In genomic region chr16:16244711-16245110, GRCm38 (mm10) we compare ENCODE assay signal across 24 mouse cellular contexts. TPM values are rescaled to one million over a fixed set of nuclear protein-coding genes. Genes with fewer than 3 reads are reported as not detected.
DNase-seq lines count a peak whose midpoint lies in the region; ATAC-seq and TF ChIP-seq lines count a peak whose summit lies in the region.
"Had no signal": no experiment of that assay in that cellular context is flagged by ENCODE, and none has a peak within 500 bp of the region (broad histone marks: within the 10 kb centered on the region; RNA-seq: fewer than 3 reads in every experiment).

No protein-coding gene starts in this region.

- whole genome bisulfite sequencing in heart, embryonic 13.5 days: 46% methylated on average over 2 of the region's 2 CpGs
- WGBS in hindbrain, embryonic 11.5 days: 56% methylated on average over 2 of the region's 2 CpGs

- intact Hi-C loops in heart, postnatal 25 days (cut with DNase I): no loop called here
- intact Hi-C loops in gastrocnemius, postnatal 14 days (cut with DNase I; ENCODE audit: low total_unique reads): no loop called here

- H3K27me3 ChIP-seq in heart, embryonic 13.5 days (replicated peaks): no peaks in the 10 kb centered on the region
- no peaks in the 10 kb centered on the region for H3K27me3 ChIP-seq in hindbrain, embryonic 11.5 days (ENCODE audit: control insufficient read depth, insufficient read depth, low read length)
- H3K27me3 ChIP-seq: midbrain, embryonic 15.5 days; Patski had no signal

- no peak for TF ChIP-seq CTCF in bone marrow macrophage, adult 2 months (IDR thresholded peaks at IDR 0.05; ENCODE audit: low read depth, low read length)

- no peak for DNase-seq in heart, postnatal 25 days (ENCODE audit: low spot score)
- peak; percentile 10 for DNase-seq in kidney, postnatal 14 days
- DNase-seq in kidney, adult 11 months: no peak
- DNase-seq in 3T3-L1 (ENCODE audit: low read depth, low spot score): peak; percentile 72
- no peak for DNase-seq in hindbrain, embryonic 11.5 days (ENCODE audit: low spot score)
- no peak for DNase-seq in gastrocnemius, postnatal 14 days
- DNase-seq: adrenal gland, postnatal 10 days; cerebellum, adult 11 months; cerebellum, postnatal 10 days; embryo, embryonic 11 days; heart, postnatal 10 days; lung, postnatal 14 days; thymus, postnatal 14 days had no signal

- H3K9ac ChIP-seq in heart, embryonic 13.5 days: no peak overlapping the region
- H3K9ac ChIP-seq in hindbrain, embryonic 11.5 days (ENCODE audit: low read depth, low read length): no peak overlapping the region
- H3K9ac ChIP-seq: liver, embryonic 14.5 days; midbrain, embryonic 15.5 days had no signal

- no peak overlapping the region for H3K4me3 ChIP-seq in heart, embryonic 13.5 days
- no peak overlapping the region; the same call in 1 of the 2 replicates for H3K4me3 ChIP-seq in bone marrow macrophage, adult 2 months (ENCODE audit: insufficient read depth, low read length)
- H3K4me3 ChIP-seq in hindbrain, embryonic 11.5 days (ENCODE audit: low read depth, low read length): no peak overlapping the region
- H3K4me3 ChIP-seq: erythroblast, embryonic 14.5 days; layer of hippocampus, adult 2 months; midbrain, embryonic 15.5 days; myocyte had no signal

- no peak for ATAC-seq in heart, embryonic 13.5 days (ENCODE audit: extremely low read depth, insufficient number of reproducible peaks, low FRiP score, low TSS enrichment)
- ATAC-seq in hindbrain, embryonic 11.5 days (ENCODE audit: low FRiP score): no peak
- ATAC-seq: forebrain, embryonic 14.5 days; hindbrain, embryonic 16.5 days; intestine, embryonic 16.5 days; midbrain, embryonic 15.5 days; Patski had no signal

- H3K36me3 ChIP-seq in heart, embryonic 13.5 days: peaks cover 74% of the 10 kb centered on the region
- H3K36me3 ChIP-seq in hindbrain, embryonic 11.5 days (ENCODE audit: control insufficient read depth, insufficient read depth, low read length): no peaks in the 10 kb centered on the region
- H3K36me3 ChIP-seq: midbrain, embryonic 15.5 days had no signal

- H3K4me1 ChIP-seq in heart, embryonic 13.5 days: peaks cover 13% of the 10 kb centered on the region
- H3K4me1 ChIP-seq in bone marrow macrophage, adult 2 months (ENCODE audit: control insufficient read depth, insufficient read depth, low read length): peaks cover 6% of the 10 kb centered on the region
- no peaks in the 10 kb centered on the region for H3K4me1 ChIP-seq in hindbrain, embryonic 11.5 days (replicated peaks; ENCODE audit: control insufficient read depth, insufficient read depth, low read length)
- H3K4me1 ChIP-seq: midbrain, embryonic 15.5 days had no signal

- H3K9me3 ChIP-seq in heart, embryonic 13.5 days: no peaks in the 10 kb centered on the region
- no peaks in the 10 kb centered on the region for H3K9me3 ChIP-seq in hindbrain, embryonic 11.5 days (ENCODE audit: control insufficient read depth, low read length)
- H3K9me3 ChIP-seq: midbrain, embryonic 15.5 days had no signal

- no peak for TF ChIP-seq POLR2A in bone marrow macrophage, adult 2 months (IDR thresholded peaks at IDR 0.05; ENCODE audit: borderline replicate concordance, low read depth, low read length)

- H3K4me2 ChIP-seq in heart, embryonic 13.5 days: no peak overlapping the region
- no peak overlapping the region for H3K4me2 ChIP-seq in hindbrain, embryonic 11.5 days (replicated peaks; ENCODE audit: low read depth, low read length)
- H3K4me2 ChIP-seq: midbrain, embryonic 15.5 days had no signal

- H3K27ac ChIP-seq in heart, embryonic 13.5 days (replicated peaks): peak overlapping the region; percentile 50
- H3K27ac ChIP-seq in bone marrow macrophage, adult 2 months (ENCODE audit: insufficient read depth, low read depth, low read length): peak overlapping the region; percentile 21
- no peak overlapping the region for H3K27ac ChIP-seq in hindbrain, embryonic 11.5 days (ENCODE audit: low read depth, low read length)
- H3K27ac ChIP-seq: layer of hippocampus, adult 2 months; liver, embryonic 14.5 days; midbrain, embryonic 15.5 days had no signal

RNA-seq across cellular contexts. Expression of gene Pkp2, which starts 31.6 kb away (rescaled TPM):
- polyA plus RNA-seq in heart, embryonic 13.5 days (2015; fragmentation: Nextera tagmentation; extraction: Ambion mirVana): 108 and 111 TPM in 2 replicates
- total RNA-seq in heart, postnatal 25 days (2021): 100 to 1,000 TPM; 137 to 142 TPM
- 0.35 TPM in 1 of 2 replicates, not detected in the other for polyA plus RNA-seq in bone marrow macrophage, adult 2 months (2012; ENCODE audit: insufficient read depth, insufficient read length, missing spikeins)
- 3.5 and 4.2 TPM in 2 replicates for polyA plus RNA-seq in hindbrain, embryonic 11.5 days (2014; fragmentation: Nextera tagmentation; extraction: Ambion mirVana)
- 1 to 10 TPM; 1.2 TPM for total RNA-seq in gastrocnemius, postnatal 14 days (2021)
- polyA plus RNA-seq: erythroblast, embryonic 14.5 days had no signal

RNA-seq across cellular contexts. Expression of gene Yars2, which starts 58.1 kb away (rescaled TPM):
- polyA plus RNA-seq in heart, embryonic 13.5 days (2015; fragmentation: Nextera tagmentation; extraction: Ambion mirVana): 39.2 and 42.8 TPM in 2 replicates
- 10 to 100 TPM; 31.0 to 36.4 TPM for total RNA-seq in heart, postnatal 25 days (2021)
- 8.2 and 9.7 TPM in 2 replicates for polyA plus RNA-seq in bone marrow macrophage, adult 2 months (2012; ENCODE audit: insufficient read depth, insufficient read length, missing spikeins)
- polyA plus RNA-seq in hindbrain, embryonic 11.5 days (2014; fragmentation: Nextera tagmentation; extraction: Ambion mirVana): 38.7 and 41.7 TPM in 2 replicates
- 10 to 100 TPM; 16.2 to 17.4 TPM for total RNA-seq in gastrocnemius, postnatal 14 days (2021)

Comparison
In these comparisons a context has a peak if more than half of its experiments do, and no peak if none do; other contexts are left out.
1. DNase-seq: peak in kidney, postnatal 14 days (single experiment) and 3T3-L1 (single experiment); none in heart, postnatal 25 days (single experiment), kidney, adult 11 months (single experiment), hindbrain, embryonic 11.5 days (single experiment) and gastrocnemius, postnatal 14 days (single experiment).
2. RNA of gene Pkp2, which starts 31.6 kb away (polyA plus RNA-seq): 108 to 111 TPM in heart, embryonic 13.5 days; 3.5 to 4.2 TPM in hindbrain, embryonic 11.5 days and 0.35 TPM in bone marrow macrophage, adult 2 months; every median in the first group is over 10 times any median in the second.